In the genomic region with DNA sequence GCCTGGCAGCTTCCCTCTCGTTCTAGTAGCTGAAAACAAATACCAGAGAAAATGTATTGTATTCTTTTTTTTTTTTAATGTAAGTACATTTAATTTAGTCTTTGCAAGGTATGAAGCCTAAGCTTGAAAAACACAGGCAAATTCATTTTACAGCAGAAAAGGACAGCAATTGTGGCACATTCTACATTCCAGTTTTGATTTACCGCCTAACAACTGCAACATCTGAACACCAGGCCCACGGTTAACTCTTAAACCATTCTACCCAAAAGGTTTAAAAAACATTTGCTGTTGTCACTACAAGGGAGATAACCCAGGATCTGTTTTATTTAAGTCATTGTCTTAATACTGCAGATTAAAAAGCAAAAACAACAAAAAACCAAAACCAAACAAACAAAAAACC, we compare ENCODE assay signal across 29 mouse cellular contexts.
"Had no signal": no experiment of that assay in that cellular context is flagged by ENCODE, and none has a peak within 500 bp of the region (broad histone marks: within the 10 kb centered on the region; RNA-seq: fewer than 3 reads in every experiment).

No protein-coding gene starts in this region.

- H3K4me2 ChIP-seq: heart, embryonic 11.5 days; heart, embryonic 12.5 days; heart, embryonic 13.5 days; heart, embryonic 15.5 days; hindbrain, embryonic 12.5 days; hindbrain, embryonic 13.5 days; intestine, embryonic 15.5 days; kidney, embryonic 15.5 days had no signal

- H3K36me3 ChIP-seq: heart, embryonic 10.5 days; heart, embryonic 12.5 days; heart, embryonic 13.5 days; heart, embryonic 15.5 days; hindbrain, embryonic 10.5 days; hindbrain, embryonic 12.5 days; hindbrain, embryonic 13.5 days; hindbrain, embryonic 15.5 days; intestine, embryonic 15.5 days; kidney, embryonic 15.5 days had no signal

- DNase-seq: heart, postnatal 10 days; heart, postnatal 14 days; heart, postnatal 36 days; kidney, adult 11 months; kidney, adult 18-20 months; kidney, adult 2 months; kidney, adult 8-10 months; kidney, adult 9 months; kidney, postnatal 10 days; kidney, postnatal 14 days; kidney, postnatal 25 days; kidney, postnatal 36 days; kidney, postnatal 4 days; layer of hippocampus, adult 9-11 months had no signal

- H3K4me3 ChIP-seq: heart, embryonic 10.5 days; heart, embryonic 12.5 days; heart, embryonic 13.5 days; heart, embryonic 15.5 days; hindbrain, embryonic 10.5 days; hindbrain, embryonic 12.5 days; hindbrain, embryonic 13.5 days; intestine, embryonic 15.5 days; kidney, embryonic 15.5 days; left cerebral cortex, adult 2 months had no signal

- H3K27me3 ChIP-seq: hindbrain, embryonic 12.5 days; hindbrain, embryonic 13.5 days; hindbrain, embryonic 15.5 days; intestine, embryonic 15.5 days; kidney, embryonic 15.5 days had no signal

- H3K27ac ChIP-seq: heart, embryonic 10.5 days; heart, embryonic 13.5 days; heart, embryonic 15.5 days; hindbrain, embryonic 10.5 days; hindbrain, embryonic 12.5 days; hindbrain, embryonic 13.5 days; hindbrain, embryonic 14.5 days; hindbrain, embryonic 15.5 days; hindbrain, postnatal 0 days; intestine, embryonic 15.5 days; kidney, embryonic 15.5 days; kidney, postnatal 0 days; left cerebral cortex, adult 2 months had no signal
